Mouse (Mus musculus) cerebellum, adult 11-12 months (tissue): ENCODE results near the gene Trabd2b.

Experiments
- DNase-seq: peaks from one replicate; pipeline ENCODE4 v3.0.0; 2022

Trabd2b gene

GRCm38 (mm10) chr4:114453101-114453500, 46.6 kb downstream of the Trabd2b start:
- no peak for DNase-seq

DNA sequence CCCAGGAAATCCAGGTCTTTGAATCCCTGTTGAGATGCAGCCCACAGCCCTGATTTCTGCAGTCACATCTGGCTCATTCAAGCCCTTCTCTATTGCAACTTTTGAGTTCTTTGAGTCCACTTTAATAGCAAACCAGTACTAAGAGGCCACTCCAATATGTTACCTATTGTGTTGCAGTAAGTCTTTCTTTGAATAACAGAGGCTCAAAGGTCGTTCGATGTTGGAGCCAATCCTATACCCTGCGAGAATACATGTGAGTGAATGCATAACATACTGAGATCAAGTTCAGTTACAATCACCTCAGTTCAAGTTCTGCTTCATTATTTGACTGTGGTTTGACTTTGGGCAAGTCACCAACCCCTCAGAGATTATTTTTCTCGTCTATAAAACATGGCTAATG, 47.5 kb downstream of the Trabd2b start:
- DNase-seq: no peak

DNA sequence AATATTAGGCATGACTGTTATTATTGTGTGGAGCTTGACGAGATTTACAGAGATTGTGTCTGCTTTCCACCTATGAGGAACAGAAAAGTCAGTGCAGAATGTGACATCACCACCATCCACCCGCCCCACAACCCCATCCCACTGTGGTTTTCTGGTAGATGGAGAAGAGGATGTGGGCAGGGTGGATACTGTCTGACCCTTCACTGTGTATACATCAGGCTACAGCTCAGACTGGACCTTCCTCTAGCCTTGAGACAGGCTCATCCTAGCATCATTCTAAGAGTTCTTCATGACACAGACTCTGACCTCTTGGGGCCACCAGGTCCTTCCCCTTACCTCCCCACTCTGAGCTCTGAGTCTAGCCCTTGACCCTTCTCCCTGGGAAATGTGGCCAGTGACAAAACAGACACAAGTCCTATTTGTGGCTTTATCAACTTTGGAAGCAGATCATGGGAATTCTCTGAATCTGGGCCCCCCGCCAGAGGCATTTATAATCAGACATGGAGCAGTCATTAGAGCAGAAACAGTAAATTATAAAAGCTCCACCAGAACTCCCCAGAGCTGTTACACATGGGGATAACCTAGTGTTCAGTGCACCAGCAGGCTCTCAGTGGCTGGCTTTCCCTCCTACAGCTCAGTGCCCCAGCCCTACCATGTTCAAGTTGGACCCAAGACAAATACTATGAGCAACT, 48.1 kb downstream of the Trabd2b start:
- no peak for DNase-seq

DNA sequence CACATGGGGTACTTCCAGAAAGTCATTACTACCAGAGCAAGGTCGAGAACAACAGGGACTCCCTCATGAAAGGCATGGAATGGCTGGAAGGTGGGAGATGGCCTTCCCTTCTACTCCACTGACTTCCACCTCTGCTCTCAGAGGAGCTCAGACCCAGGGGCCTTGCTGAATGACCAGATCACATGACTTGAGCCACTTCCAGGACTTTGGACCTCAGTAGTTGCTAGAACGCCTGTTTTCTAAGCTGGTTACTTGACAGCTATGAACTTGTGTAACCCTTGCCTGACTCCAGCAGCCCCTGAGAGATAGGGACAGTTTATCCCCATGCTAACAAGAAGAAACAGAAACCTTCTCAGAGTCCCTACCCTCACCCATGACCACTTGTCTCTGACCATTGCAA, 50.6 kb downstream of the Trabd2b start:
- no peak for DNase-seq

- peak; percentile 58 for DNase-seq
Observed at GRCm38 (mm10) chr4:114459591-114459990, 53.1 kb downstream of the Trabd2b start.

DNA sequence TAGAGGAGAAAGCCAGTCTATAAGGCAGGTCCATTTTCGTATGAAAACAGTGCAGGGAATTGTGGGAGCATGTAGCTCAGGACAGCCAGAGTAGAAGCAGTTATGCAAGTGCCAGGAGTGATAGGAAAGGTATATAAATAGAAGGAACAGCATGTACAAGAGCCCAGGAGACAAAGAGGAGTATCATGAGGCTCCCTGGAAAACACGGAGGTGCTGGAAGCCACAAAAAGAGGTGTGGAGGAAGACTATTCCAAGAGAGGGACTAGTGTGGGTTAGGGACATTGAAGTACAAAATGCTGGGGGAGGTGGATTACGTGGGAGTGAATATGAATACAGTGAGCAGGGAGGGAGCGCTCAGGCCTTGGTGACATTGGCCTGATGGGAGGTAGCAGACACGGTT, 53.9 kb downstream of the Trabd2b start:
- DNase-seq: no peak

- no peak for DNase-seq
Observed at GRCm38 (mm10) chr4:114461093-114461492, 54.6 kb downstream of the Trabd2b start.

- no peak for DNase-seq
Observed at GRCm38 (mm10) chr4:114465641-114466040, 59.1 kb downstream of the Trabd2b start.

DNA sequence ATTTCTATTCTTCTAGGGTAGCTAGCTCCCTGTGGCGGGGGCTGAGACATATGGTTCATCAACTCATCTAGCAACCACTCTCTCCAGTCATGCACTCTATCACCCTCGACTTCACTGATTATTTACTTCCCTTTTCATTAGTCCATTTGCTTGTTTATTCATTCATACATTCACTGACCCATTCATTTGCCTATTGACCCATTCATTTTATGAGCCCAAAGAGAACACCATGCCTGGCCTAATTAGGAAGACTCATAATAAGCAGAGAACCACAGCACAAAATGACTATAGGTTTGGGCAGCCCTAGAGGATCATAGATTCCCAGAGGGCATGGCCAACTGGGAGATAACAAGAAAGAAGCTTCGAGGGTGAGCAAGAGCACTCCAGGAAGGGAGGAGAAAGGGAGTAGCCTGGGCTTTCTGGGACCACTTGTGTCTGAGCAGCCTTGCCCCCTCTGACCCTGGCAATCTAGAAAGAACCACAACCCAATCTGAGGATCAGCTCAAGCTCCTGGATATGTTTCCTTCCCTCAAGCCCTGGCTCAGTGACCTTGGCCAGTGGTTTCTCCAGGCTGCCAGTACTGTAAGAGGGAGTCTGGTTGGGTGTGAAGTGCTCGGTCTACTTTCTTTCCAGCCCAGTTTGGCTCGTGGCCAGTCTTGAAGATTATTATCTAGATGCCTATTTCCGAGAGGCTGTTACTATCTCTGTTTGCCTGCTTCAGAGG, 61.0 kb downstream of the Trabd2b start:
- no peak for DNase-seq

DNA sequence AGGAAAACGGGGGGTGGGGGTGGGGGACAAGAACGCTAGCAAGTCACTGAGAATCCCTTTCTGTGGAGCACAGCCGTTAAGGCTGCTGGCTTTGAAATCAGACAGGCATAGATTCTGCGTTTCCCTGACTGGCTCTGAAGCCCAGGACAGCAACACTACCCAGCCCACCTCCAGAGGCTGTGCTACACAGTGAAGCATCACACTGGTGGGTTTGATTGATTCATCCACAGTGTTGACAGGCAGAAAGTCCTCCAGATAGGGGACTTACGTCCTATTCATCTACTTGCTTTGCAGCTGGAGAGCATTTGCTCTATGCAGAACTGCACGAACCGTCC, 61.5 kb downstream of the Trabd2b start:
- no peak for DNase-seq

- DNase-seq: no peak
Observed at GRCm38 (mm10) chr4:114469881-114470280, 63.4 kb downstream of the Trabd2b start.

DNA sequence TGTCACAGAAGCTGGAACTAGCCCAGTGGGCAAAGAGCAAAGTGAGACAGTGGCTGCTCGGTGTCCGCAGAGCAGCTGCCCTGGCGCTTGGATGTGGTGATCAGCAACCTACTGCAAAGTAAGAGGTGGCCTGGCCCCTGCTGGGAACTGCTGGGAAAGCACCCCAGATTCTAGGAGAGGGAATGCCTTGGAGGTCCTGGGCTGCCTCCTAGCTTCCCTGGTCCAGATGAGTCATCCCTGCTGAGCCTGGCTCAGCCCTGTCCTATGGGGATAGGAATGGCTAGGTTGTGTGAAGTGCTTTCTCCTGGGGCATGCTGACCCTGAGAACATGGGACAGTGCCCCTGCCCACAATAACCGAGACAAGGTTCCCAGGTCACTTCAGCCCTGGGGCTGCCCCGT, 65.6 kb downstream of the Trabd2b start:
- DNase-seq: no peak

DNA sequence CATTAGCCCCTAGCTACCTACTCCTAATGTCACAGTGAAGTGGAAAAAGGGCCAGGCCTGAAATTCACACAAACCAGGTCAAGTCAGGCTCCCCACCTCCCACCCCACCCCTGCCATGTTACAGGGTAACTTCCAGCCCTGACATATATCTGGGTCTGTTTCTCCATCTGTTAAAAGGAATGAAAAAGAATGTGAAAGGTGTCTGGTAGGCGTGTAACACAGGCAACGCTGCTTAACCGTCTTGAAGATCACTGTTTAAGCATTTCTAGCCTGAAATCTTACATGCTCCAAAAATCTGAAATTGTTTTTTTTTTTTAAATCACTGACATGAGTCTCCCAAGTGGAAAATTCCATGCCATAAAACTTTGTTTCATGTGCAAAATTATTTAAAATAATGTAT, 69.8 kb downstream of the Trabd2b start:
- no peak for DNase-seq

DNA sequence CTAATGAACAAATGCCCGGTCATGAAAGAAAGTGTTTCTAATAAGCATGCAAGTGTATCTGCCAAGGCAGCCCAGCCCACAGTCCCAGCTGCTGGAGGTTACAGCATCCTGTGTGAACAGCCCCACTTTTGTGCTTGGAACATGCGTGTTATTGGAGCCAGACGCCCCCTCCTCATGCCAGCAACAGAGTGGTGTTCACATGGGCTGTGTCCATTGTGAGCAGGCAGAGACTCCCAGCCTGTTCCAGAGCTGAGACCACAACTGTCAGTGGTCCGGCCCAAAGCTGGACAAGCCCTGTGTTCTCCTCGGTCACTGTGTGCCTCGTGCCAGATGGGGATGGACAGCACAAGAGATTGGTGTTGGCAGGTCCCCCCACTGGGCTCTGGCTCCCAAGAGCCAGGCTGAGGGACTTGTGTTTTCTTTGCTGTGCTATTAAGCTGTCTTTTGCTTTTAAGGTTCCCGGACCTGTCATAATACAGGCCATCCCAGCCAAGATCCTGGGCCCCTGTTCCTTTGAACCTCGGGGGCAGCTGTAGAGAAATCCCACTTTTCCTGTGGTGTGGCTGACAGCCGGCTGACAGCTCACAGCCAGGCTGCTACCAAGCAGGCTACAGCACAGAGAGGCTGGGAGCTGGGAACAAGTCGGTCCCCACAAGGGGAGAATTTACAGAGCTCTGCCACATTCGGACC, 70.7 kb downstream of the Trabd2b start:
- DNase-seq: no peak

GRCm38 (mm10) chr4:114481518-114481917, 75.0 kb downstream of the Trabd2b start:
- DNase-seq: no peak

GRCm38 (mm10) chr4:114484173-114484572, 77.6 kb downstream of the Trabd2b start:
- no peak for DNase-seq

DNA sequence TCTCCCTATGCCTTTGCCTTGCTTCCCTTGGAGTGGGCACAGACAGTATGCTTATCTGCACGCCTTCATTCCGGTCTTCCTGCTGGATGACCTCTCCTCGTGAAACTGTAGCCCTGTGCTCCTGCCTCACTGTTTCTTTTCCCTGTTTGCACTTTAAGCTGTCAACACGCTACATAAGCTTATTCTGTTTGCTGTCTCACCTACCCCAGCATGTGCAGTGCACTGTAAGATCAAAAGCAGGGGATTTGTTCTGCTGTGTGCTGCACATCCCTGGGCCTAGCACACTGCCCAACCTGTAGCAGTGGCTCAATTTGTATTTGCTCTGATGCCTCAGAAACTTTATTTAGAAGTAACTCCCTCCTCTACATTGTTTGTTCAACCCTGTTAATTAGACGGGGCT, 79.5 kb downstream of the Trabd2b start:
- DNase-seq: no peak

DNA sequence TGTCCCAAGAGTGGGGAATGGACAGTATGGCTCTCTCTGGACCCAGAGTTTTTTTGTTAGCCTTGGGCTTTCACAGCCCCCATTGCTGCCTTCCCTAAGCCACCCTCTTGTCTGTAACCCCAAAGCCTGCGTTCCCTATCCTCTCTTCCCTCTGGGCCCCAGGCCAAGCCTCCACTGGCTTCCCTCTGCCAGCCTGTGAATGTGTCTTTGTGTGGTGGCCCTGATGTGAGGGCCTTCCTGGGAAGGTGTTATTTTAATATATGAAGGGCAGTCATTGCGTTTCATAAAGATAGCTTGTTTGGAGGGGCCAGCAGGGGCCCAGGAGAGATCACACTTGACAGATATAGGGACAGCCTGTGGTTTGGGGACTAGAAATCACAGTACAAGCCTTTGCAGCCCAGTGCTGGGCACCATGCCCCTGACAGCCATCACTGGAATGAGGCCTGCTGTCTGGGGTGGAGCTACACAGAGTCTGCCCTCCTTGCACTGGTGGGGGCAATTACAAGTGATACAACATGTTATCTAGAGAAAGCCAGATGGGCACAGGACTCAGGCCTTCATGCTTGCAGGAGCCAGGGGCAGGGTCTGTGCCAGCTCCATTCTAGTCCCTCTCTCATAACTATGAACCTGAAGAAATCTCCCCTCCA, 80.5 kb downstream of the Trabd2b start:
- no peak for DNase-seq

DNA sequence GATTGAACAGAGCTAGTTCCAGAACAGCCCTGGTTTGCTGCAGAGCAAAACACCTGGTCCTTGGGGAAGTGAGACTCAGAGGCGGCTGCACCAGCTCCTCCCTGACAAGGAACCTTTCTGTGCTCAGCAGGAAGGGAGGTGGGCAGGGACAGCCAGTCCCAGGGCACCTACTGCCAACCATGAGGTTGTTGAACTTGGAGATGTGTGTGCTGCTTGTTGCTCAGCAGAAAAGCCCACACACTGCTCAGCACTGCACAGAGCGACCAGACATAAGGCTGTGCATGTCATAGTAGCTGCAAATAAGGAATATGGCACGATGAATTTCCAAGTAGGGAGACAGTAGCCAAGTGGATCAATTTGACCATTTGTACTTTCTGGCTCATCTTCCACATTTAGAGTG, 81.2 kb downstream of the Trabd2b start:
- DNase-seq: no peak

DNA sequence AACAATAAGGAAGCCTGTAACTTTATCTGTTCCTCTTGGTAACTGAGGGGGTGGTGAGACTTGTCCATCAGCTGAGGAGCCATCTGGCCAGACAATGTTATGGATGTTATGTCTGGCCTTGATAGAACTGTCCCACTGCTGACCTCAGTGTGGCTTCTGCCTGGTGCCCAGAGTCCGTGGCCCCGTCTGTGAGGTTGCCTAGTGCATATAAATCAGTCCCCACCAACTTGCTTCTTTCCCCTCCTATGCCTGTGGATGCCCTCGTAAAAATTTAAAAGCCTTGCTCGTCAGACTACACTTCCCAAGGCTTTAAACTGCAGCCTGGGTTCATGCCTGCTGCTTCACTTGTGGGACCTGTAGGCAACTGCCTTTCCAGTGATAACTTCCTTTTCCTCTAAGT, 85.6 kb downstream of the Trabd2b start:
- no peak for DNase-seq

GRCm38 (mm10) chr4:114494035-114494434, 87.5 kb downstream of the Trabd2b start:
- no peak for DNase-seq

DNA sequence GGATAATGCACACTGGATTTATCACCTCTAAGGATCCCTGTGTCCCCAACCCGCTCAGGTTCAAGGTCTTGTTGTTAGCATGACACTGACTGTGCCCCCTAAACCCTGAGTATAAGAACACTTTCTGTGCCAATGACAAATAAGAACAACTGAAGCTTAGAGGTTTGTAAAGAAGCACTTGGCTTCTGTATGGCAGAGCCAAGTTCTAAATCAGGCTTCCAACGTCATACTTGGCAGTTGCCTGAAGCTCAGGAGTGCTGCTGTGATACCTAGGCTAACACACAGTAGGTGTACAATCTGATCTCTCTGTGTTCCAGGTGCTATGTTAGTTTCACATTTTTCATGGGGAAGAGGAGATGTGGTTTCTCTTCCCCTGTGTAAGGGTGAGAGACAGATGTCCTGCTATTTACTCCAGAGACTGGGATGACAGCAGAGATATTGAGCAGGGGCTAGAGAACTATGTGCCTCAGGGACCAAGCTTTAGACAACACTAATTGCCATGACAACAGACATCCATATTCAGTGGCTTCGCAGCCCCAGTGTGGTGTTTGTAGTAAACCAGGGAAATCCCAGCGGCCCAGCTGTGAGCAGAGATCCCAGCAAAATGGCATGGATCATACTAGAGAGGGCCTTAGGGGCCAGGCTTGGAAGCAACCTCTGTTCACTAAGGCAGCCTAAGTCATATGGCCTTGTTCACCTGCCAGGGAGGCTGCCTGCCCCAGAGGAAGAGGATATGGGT, 89.3 kb downstream of the Trabd2b start:
- DNase-seq: no peak

- no peak for DNase-seq
Observed at GRCm38 (mm10) chr4:114499650-114500049, 93.1 kb downstream of the Trabd2b start.
